Mouse (Mus musculus) retina, adult 2 months (tissue): ENCODE data around the gene Mdh2.
A peak's percentile ranks its signal among the peaks of the same experiment; 100 is the strongest.

Source experiments
- DNase-seq: peaks from one replicate; pipeline ENCODE4 v3.0.0-alpha.2; 2012; ENCODE audit warnings: low read depth, low spot score

Gene Mdh2

DNA sequence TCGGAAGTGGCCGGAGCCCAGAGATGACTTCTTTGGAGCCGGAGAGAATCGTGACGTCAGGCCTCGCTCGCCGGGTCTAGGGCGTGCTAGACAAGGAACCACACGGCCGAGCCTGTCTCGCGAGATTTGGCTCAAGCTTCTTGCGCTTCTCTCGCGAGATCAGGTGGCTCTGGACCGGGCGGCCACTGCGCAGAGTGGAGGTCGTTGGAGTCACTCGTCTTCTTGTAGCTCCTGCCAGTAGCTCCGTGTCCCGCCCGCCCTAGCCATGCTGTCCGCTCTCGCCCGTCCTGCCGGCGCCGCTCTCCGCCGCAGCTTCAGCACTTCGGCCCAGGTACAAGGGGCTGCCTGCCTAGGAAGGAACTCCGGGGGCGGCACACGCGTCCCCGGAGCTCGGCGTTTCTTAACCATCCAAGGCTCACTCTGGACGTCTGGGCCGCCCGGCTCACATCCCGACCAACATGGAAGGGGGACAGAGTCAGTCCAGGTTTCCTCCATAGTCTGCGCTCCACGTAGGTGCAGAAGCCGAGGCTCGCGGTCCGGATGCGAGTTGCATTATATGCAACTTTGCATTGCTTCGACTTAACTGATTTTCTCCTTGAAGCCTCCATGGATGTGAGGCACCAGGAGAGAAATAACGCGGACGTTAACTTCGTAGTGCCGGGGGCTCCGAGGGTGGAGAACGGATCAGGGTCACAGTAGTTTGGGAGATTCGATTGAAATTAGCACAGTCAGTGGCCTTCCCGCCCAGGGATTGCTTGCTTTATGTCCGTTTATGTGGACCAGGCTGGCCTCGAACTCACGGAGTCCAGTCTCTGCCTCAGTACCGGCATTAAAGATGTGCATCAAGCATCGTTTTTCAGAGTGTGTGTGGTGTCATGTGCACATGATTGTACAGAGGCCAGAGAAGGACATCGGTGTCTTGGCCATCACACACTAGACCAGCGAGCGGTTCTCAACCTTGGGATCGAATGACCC lies at the start of gene Mdh2:
Gene Mdh2, plus strand, starts transcription at position 10 of the 975 bp plus-strand sequence.
- DNase-seq: peak; percentile 100

GRCm38 (mm10) chr5:135729351-135729750 lies 48.9 kb upstream of the Mdh2 start:
- DNase-seq: no peak

DNA sequence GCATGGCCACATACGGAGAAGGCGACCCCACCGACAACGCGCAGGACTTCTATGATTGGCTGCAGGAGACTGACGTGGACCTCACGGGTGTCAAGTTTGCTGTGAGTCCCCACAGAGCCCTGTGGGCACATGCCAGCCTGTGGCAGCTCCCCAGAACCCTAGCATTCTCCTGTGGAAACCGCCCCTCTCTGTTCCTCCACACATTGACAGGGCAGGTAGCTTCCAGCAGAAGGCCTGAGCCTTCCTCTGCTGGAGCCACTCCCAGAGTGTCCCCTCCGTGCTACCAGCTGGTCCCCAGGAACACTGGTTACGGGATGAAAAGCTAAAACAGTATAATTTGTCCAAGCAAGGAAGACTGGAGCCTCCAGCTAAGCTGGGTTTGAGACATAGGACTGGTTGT lies 48.0 kb upstream of the Mdh2 start:
- no peak for DNase-seq

DNA sequence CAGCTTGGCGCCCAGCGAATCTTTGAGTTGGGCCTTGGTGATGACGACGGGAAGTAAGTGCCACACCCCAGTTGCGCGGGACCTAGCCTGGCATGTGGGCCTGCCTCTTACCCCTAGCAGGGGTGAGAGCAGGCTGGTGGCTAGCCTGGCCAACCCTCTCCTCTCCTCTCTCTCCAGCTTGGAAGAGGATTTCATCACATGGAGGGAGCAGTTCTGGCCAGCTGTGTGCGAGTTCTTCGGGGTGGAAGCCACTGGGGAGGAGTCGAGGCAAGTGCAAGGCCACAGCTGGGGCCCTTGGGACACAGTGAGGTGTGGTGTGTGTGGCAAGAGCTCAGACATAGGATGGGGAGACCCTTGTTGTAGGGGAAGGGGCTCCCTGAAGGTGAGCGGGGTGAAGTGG lies 47.4 kb upstream of the Mdh2 start:
- no peak for DNase-seq

- no peak for DNase-seq
Observed at GRCm38 (mm10) chr5:135731322-135731721, 47.0 kb upstream of the Mdh2 start.

DNA sequence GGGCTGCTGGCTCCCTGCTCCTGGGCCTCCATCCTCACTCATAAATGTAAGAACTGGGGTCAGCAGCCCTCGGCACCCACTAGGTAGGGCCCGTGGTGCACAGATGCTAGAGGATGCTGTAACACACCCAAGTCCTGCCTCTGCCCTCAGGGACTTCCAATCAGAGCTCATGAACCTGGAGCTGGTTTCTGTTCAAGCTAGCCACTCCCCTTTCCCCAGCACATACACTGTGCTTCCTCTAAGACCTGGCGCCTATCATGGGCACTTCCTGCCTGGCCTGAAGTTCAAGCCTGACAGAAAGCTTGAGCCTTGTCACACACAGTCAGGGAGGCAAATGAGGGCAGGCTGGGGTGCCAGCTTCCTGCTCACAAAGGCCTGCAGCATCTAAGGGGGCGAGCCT lies 45.2 kb upstream of the Mdh2 start:
- no peak for DNase-seq

DNA sequence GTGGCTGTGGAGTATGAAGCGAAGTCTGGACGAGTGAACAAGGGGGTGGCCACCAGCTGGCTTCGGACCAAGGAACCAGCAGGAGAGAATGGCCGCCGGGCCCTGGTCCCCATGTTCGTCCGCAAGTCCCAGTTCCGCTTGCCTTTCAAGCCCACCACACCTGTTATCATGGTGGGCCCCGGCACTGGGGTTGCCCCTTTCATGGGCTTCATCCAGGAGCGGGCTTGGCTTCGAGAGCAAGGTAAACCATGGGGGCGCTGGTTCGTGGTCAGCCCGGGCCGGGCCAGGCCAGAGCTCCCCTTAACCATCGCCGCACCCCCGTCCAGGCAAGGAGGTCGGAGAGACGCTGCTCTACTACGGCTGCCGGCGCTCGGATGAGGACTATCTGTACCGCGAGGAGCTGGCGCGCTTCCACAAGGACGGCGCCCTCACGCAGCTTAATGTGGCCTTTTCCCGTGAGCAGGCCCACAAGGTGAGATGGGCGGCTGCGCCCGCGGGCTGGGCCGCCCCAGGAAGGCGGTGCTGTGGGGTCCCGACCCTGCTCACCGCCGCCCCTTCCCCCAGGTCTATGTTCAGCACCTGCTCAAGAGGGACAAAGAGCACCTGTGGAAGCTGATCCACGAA lies 44.1 kb upstream of the Mdh2 start:
- no peak for DNase-seq

GRCm38 (mm10) chr5:135735741-135736140 lies 42.5 kb upstream of the Mdh2 start:
- no peak for DNase-seq

DNA sequence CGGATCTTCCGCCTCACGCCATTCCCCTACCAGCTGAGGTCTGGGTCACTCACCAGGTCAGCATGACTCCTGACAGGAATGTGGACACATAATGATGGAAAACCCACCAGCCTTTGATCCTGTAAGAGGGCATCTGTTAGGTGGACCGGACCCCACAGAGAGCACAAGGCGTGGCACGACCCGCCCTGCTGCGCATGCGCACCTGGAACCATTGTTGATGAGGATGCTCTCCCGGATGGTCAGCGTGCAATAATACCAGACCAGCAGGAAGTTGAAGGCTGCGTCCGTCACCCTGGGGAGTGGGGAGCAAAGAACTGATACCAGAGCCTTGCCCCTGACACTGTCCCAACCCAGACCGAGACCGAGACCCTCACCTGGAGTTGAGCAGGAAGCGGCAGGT lies 41.7 kb upstream of the Mdh2 start:
- no peak for DNase-seq

DNA sequence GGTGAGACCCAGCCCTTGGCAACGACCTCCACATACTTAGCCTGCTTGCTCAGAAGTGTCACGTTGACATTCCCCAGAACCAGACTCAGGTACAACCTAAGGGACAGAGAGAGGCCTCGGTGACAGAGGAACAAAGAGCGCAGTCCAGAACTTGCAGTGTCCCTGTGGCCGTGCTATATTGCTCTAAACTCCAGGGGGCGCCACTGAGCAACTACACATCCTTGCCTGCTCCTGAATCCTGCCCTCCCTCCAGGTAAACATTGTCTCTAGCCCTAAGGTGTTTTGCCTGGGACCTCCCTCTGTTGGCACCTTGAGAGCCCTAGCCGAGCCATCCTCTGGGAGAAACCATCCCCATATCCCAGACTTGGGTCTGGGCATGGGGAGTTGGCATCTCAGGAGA lies 41.1 kb upstream of the Mdh2 start:
- DNase-seq: no peak

GRCm38 (mm10) chr5:135738266-135738665 lies 40.0 kb upstream of the Mdh2 start:
- DNase-seq: no peak

DNA sequence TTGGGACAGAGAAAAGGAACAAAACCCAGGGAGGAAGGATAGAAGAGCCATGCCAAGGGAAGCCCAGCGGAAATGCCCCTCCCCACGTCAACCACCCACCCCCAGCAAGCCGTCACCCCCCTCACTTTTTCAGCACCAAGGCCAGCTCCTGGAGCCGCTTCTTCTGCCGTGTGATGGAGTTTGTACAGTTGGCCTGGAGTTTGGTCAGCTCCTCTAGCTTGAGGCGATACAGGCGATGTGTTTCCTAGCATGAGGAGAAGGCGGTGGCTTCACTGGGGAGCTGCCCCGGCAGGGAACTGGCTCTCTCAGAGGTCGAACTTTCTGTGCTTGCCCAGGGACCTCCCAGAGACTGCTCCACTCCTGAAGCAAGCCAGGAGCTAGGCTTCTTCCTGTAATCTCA lies 36.1 kb upstream of the Mdh2 start:
- no peak for DNase-seq

GRCm38 (mm10) chr5:135742941-135743740 lies 35.1 kb upstream of the Mdh2 start:
- no peak for DNase-seq

DNA sequence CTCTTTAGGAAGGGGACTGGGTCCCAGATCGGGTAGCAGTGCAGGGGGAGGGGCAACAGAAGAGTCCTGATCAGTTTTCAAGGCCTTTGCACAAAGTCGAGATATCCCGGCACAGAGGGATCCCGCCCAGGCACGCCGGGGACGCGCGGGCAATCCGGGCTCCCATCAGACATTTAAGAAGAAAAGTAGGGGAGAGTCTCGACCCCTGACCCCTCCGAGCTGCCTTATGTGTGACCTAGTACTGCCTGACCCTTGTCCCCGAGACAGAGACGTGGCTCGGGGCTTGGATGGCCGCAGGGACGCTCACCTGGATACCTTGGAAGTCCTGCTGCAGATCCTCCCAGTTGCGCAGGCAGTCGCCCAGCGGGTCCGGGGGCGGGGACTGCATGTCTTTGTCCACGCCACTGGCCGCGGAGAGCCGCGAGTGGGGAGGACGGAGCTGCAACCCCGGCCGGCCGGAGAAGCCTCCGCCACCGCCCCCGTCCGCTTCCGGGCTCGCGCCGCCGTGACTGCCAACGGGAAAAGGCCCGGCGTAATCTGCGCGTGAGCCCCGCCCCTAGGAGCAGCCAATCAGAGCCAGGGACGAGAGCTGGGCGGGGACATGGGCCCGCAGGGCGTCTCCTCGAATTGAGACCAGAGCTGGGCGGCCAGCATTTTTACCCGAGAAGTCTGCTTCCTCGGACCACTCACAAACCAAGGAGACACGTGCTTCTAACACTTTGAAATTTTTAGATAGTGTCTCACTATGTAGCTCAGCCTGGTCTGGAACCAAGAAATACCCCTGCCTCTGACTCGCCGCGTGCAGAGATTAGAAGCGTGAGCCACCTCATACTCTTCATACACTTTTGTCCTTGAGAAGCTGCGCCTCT lies 34.3 kb upstream of the Mdh2 start, which contains the start of gene Tmem120a:
Gene Tmem120a, minus strand, starts transcription at position 708 of the 869 bp plus-strand sequence.
- DNase-seq: peak; percentile 79

GRCm38 (mm10) chr5:135744742-135745141 lies 33.5 kb upstream of the Mdh2 start:
- DNase-seq: no peak

GRCm38 (mm10) chr5:135751041-135751440 lies 27.2 kb upstream of the Mdh2 start:
- DNase-seq: no peak

DNA sequence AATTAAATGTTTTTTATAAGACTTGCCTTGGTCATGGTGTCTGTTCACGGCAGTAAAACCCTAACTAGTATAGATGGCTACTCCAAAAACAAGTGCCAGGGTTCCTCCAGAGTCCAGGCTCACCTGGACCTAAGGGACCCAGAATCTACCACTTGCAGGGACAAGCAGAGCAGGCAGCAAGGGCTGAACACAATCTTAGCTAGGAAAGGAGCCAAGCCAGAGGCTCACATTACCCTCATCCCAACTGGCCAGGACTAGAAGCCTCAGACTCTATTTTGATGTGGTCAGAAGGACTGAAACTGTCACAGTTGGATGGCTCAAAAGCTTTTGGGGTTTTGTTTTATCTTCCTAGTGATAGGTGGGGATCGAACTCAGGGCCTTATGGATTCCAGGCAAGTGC lies 26.7 kb upstream of the Mdh2 start:
- DNase-seq: no peak

DNA sequence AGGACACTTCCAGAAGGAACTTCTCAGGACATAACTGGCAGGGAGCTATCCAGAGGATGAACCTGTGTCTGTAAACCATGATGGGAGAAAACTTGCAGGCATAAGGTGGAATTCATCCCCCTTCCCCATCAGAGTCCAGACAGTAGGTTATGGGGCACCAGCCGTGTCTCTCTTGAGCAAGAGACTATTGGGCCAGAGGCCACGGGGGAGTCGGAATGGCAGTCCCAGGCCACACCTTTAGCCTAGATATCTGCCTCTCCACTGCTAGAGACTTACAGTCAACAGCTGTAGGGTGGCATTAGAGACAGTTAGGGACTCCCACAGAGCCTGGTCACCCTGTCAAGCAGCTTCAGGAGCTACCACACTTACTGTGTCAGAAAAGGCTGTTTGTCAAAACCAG lies 16.4 kb upstream of the Mdh2 start:
- no peak for DNase-seq

DNA sequence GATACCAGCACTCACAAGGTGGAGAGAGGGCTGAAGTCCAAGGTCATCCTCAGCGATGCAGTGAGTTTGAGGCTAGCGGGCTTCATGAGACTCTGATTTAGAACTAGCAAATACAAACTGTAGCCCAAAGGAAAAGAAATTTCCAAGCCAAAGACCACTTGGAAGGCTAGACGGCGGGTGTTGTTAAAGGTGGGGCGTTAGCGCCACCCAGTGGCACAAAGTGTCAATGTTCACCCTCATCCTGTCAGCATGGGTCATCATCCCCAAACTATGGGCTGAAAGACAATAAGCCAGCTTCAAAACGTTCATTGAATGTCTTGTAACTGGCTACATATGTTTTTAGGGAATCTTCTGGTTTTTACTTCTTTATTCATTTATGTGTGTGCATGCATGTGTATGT lies 14.8 kb upstream of the Mdh2 start:
- peak; percentile 50 for DNase-seq

GRCm38 (mm10) chr5:135764971-135765370 lies 13.3 kb upstream of the Mdh2 start:
- no peak for DNase-seq

- DNase-seq: no peak
Observed at GRCm38 (mm10) chr5:135772519-135772918, 5.8 kb upstream of the Mdh2 start.
